Mouse (Mus musculus) heart, embryonic 15.5 days (tissue): ENCODE data around the gene Dapp1. TPM values are rescaled to one million over a fixed set of nuclear protein-coding genes. Genes with fewer than 3 reads are reported as not detected.

Experiments used
- ATAC-seq: fragments of 200-750 bp; cut with Nextera tagmentation; replicated peaks from 2 replicates; pipeline ENCODE4 v1.8.0; 2017; ENCODE audit warnings: low read depth, moderate TSS enrichment; ENCODE audit not compliant: insufficient number of reproducible peaks, insufficient read depth, low FRiP score
- H3K27ac ChIP-seq: fragments of 300-500 bp; sonication (generic); 2 replicates; pipeline ENCODE4 v1.5.1; 2015; ENCODE audit warnings: mild to moderate bottlenecking, inconsistent platforms
- H3K27me3 ChIP-seq: fragments of 300-500 bp; sonication (generic); 2 replicates; pipeline ENCODE4 v1.6.1; 2015; ENCODE audit warnings: inconsistent platforms
- H3K36me3 ChIP-seq: fragments of 300-500 bp; sonication (generic); 2 replicates; pipeline ENCODE4 v1.6.1; 2015; ENCODE audit warnings: mild to moderate bottlenecking, inconsistent platforms
- H3K4me1 ChIP-seq: fragments of 300-500 bp; sonication (generic); replicated peaks from 2 replicates; pipeline ENCODE4 v1.6.1; 2015; ENCODE audit warnings: inconsistent platforms
- H3K4me2 ChIP-seq: fragments of 300-500 bp; sonication (generic); 2 replicates; pipeline ENCODE4 v1.6.1; 2015; ENCODE audit warnings: inconsistent platforms, mild to moderate bottlenecking, moderate library complexity
- H3K4me3 ChIP-seq: fragments of 300-500 bp; sonication (generic); 2 replicates; pipeline ENCODE4 v1.5.1; 2015; ENCODE audit warnings: mild to moderate bottlenecking, inconsistent platforms
- H3K9ac ChIP-seq: fragments of 300-500 bp; sonication (generic); 2 replicates; pipeline ENCODE4 v1.6.1; 2015; ENCODE audit warnings: mild to moderate bottlenecking, inconsistent platforms
- H3K9me3 ChIP-seq: fragments of 300-500 bp; sonication (generic); replicated peaks from 2 replicates; pipeline ENCODE4 v1.6.1; 2016; ENCODE audit warnings: inconsistent platforms
- WGBS: fragments of 180-500 bp; shearing (Covaris S2); methylation state at CpG from one replicate; pipeline ENCODE4 v1.1.7; 2015; ENCODE audit warnings: mixed read lengths; 5-methylcytosine and 5-hydroxymethylcytosine counted together
- polyA plus RNA-seq: library from polyadenylated mRNA; unstranded; fragments of >200 nt; fragmentation: Nextera tagmentation; extraction: Ambion mirVana; gene quantifications from 2 replicates; pipeline ENCODE4 v1.2.1, GENCODE M21; 2015

Gene Dapp1
- polyA plus RNA-seq, result 18.4 TPM in 2 replicates

- WGBS, result 10% methylated on average over 10 of the region's 10 CpGs
- no peaks in the 10 kb centered on the region for H3K9me3 ChIP-seq
- peak within 1 kb of the TSS; percentile 65 for H3K4me3 ChIP-seq
- peaks cover 30% of the 10 kb centered on the region for H3K4me1 ChIP-seq
- peak; percentile 88 for ATAC-seq
- peak within 1 kb of the TSS; percentile 72 for H3K9ac ChIP-seq
- peak within 1 kb of the TSS; percentile 79 for H3K27ac ChIP-seq
- no peaks in the 10 kb centered on the region for H3K36me3 ChIP-seq
- peak within 1 kb of the TSS; percentile 87 for H3K4me2 ChIP-seq
- no peaks in the 10 kb centered on the region for H3K27me3 ChIP-seq
These were observed at the start of gene Dapp1 for GRCm38 (mm10) chr3:137981382-137981750. TSS of gene Dapp1 (minus strand) at chr3:137981545.

- ATAC-seq, result no peak
- H3K4me3 ChIP-seq, result no peak overlapping the region
- H3K27me3 ChIP-seq, result no peaks in the 10 kb centered on the region
These were observed 49.2 kb upstream of the Dapp1 start for GRCm38 (mm10) chr3:138030563-138030962.

GRCm38 (mm10) chr3:138029351-138029750 is 48.0 kb upstream of the Dapp1 start:
- no peaks in the 10 kb centered on the region for H3K9me3 ChIP-seq
- no peaks in the 10 kb centered on the region for H3K27me3 ChIP-seq
- no peak for ATAC-seq
- no peak overlapping the region for H3K4me2 ChIP-seq
- H3K27ac ChIP-seq, result no peak overlapping the region
- H3K9ac ChIP-seq, result no peak overlapping the region
- no peaks in the 10 kb centered on the region for H3K36me3 ChIP-seq
- H3K4me1 ChIP-seq, result peaks cover 15% of the 10 kb centered on the region
- no peak overlapping the region for H3K4me3 ChIP-seq
- WGBS, result 70% methylated on average over 5 of the region's 5 CpGs

More at GRCm38 (mm10) chr3:138030563-138030962, 49.2 kb upstream of the Dapp1 start:
- no peaks in the 10 kb centered on the region for H3K9me3 ChIP-seq
- WGBS, result 73% methylated on average over 6 of the region's 6 CpGs
- no peak overlapping the region for H3K9ac ChIP-seq
- no peak overlapping the region for H3K27ac ChIP-seq
- H3K4me1 ChIP-seq, result peaks cover 15% of the 10 kb centered on the region
- no peak overlapping the region for H3K4me2 ChIP-seq
- no peaks in the 10 kb centered on the region for H3K36me3 ChIP-seq

GRCm38 (mm10) chr3:138027575-138028362 is 46.4 kb upstream of the Dapp1 start:
- Histone ChIP-seq H3K4me2 (no peak overlapping the region), H3K4me3 (no peak overlapping the region), H3K4me1 (peaks cover 15% of the 10 kb centered on the region), H3K9me3 (no peaks in the 10 kb centered on the region), H3K27ac (peak overlapping the region; percentile 1; the same call in 1 of the 2 replicates), H3K27me3 (no peaks in the 10 kb centered on the region), H3K36me3 (no peaks in the 10 kb centered on the region), H3K9ac (no peak overlapping the region)
- no peak for ATAC-seq
- 66% methylated on average over 5 of the region's 5 CpGs for WGBS

- H3K27ac ChIP-seq, result peak overlapping the region; percentile 84
- H3K27me3 ChIP-seq, result no peaks in the 10 kb centered on the region
- H3K4me2 ChIP-seq, result peak overlapping the region; percentile 34
- no peak overlapping the region for H3K4me3 ChIP-seq
- no peaks in the 10 kb centered on the region for H3K9me3 ChIP-seq
- peaks cover 15% of the 10 kb centered on the region for H3K4me1 ChIP-seq
- H3K9ac ChIP-seq, result no peak overlapping the region
- H3K36me3 ChIP-seq, result no peaks in the 10 kb centered on the region
- peak; percentile 85 for ATAC-seq
- WGBS, result 31% methylated on average over 10 of the region's 10 CpGs
These were observed 44.9 kb upstream of the Dapp1 start for GRCm38 (mm10) chr3:138026286-138026685.

- H3K27me3 ChIP-seq, result no peaks in the 10 kb centered on the region
- H3K4me2 ChIP-seq, result no peak overlapping the region
- H3K9ac ChIP-seq, result no peak overlapping the region
- no peak for ATAC-seq
- H3K9me3 ChIP-seq, result no peaks in the 10 kb centered on the region
- WGBS, result 77% methylated on average over 4 of the region's 4 CpGs
- H3K4me3 ChIP-seq, result no peak overlapping the region
- H3K36me3 ChIP-seq, result no peaks in the 10 kb centered on the region
- no peak overlapping the region for H3K27ac ChIP-seq
- peaks cover 12% of the 10 kb centered on the region for H3K4me1 ChIP-seq
These were observed 41.3 kb upstream of the Dapp1 start for GRCm38 (mm10) chr3:138022651-138023050.

- no peak for ATAC-seq
- Histone ChIP-seq H3K27ac (no peak overlapping the region), H3K36me3 (no peaks in the 10 kb centered on the region), H3K9ac (no peak overlapping the region), H3K9me3 (no peaks in the 10 kb centered on the region), H3K4me1 (peaks cover 6% of the 10 kb centered on the region), H3K4me2 (no peak overlapping the region), H3K4me3 (no peak overlapping the region), H3K27me3 (no peaks in the 10 kb centered on the region)
- WGBS, result 83% methylated on average over 4 of the region's 4 CpGs
These were observed 40.7 kb upstream of the Dapp1 start for GRCm38 (mm10) chr3:138022003-138022402.

GRCm38 (mm10) chr3:138016810-138017209 is 35.5 kb upstream of the Dapp1 start:
- Histone ChIP-seq H3K4me2 (no peak overlapping the region), H3K4me1 (no peaks in the 10 kb centered on the region), H3K36me3 (no peaks in the 10 kb centered on the region), H3K9me3 (no peaks in the 10 kb centered on the region), H3K9ac (no peak overlapping the region), H3K27ac (no peak overlapping the region), H3K4me3 (no peak overlapping the region), H3K27me3 (no peaks in the 10 kb centered on the region)
- ATAC-seq, result no peak
- WGBS, result 81% methylated on average over 12 of the region's 12 CpGs

GRCm38 (mm10) chr3:138014725-138015124 is 33.4 kb upstream of the Dapp1 start:
- Histone ChIP-seq H3K9ac (no peak overlapping the region), H3K27ac (no peak overlapping the region), H3K36me3 (no peaks in the 10 kb centered on the region), H3K27me3 (no peaks in the 10 kb centered on the region), H3K4me3 (no peak overlapping the region), H3K4me2 (no peak overlapping the region), H3K4me1 (peaks cover 4% of the 10 kb centered on the region), H3K9me3 (no peaks in the 10 kb centered on the region)
- WGBS, result 24% methylated on average over 2 of the region's 2 CpGs
- no peak for ATAC-seq

GRCm38 (mm10) chr3:138012351-138012750 is 31.0 kb upstream of the Dapp1 start:
- H3K27ac ChIP-seq, result no peak overlapping the region
- H3K9ac ChIP-seq, result no peak overlapping the region
- H3K9me3 ChIP-seq, result no peaks in the 10 kb centered on the region
- H3K36me3 ChIP-seq, result no peaks in the 10 kb centered on the region
- 52% methylated on average over 4 of the region's 4 CpGs for WGBS
- peaks cover 17% of the 10 kb centered on the region for H3K4me1 ChIP-seq
- no peak for ATAC-seq
- no peak overlapping the region for H3K4me3 ChIP-seq
- no peak overlapping the region for H3K4me2 ChIP-seq
- H3K27me3 ChIP-seq, result no peaks in the 10 kb centered on the region

- no peaks in the 10 kb centered on the region for H3K27me3 ChIP-seq
- no peak overlapping the region; the same call in 1 of the 2 replicates for H3K9ac ChIP-seq
- H3K9me3 ChIP-seq, result no peaks in the 10 kb centered on the region
- ATAC-seq, result no peak
- peak overlapping the region; percentile 65 for H3K27ac ChIP-seq
- 27% methylated on average over 6 of the region's 6 CpGs for WGBS
- peaks cover 30% of the 10 kb centered on the region for H3K4me1 ChIP-seq
- no peak overlapping the region for H3K4me3 ChIP-seq
- no peaks in the 10 kb centered on the region for H3K36me3 ChIP-seq
- H3K4me2 ChIP-seq, result peak overlapping the region; percentile 30; the same call in 1 of the 2 replicates
These were observed 26.8 kb upstream of the Dapp1 start for GRCm38 (mm10) chr3:138008152-138008551.

- 43% methylated on average over 3 of the region's 3 CpGs for WGBS
- no peak overlapping the region for H3K9ac ChIP-seq
These were observed 25.6 kb upstream of the Dapp1 start for GRCm38 (mm10) chr3:138006896-138007295.

More at GRCm38 (mm10) chr3:138006896-138007295, 25.6 kb upstream of the Dapp1 start:
- no peaks in the 10 kb centered on the region for H3K36me3 ChIP-seq
- no peak overlapping the region for H3K4me2 ChIP-seq
- peaks cover 39% of the 10 kb centered on the region for H3K4me1 ChIP-seq
- no peak overlapping the region for H3K4me3 ChIP-seq
- H3K27me3 ChIP-seq, result no peaks in the 10 kb centered on the region
- no peaks in the 10 kb centered on the region for H3K9me3 ChIP-seq
- ATAC-seq, result no peak
- no peak overlapping the region for H3K27ac ChIP-seq
